Mouse (Mus musculus): Measurements from ENCODE around the gene Cmip. TPM values are rescaled to one million over a fixed set of nuclear protein-coding genes. Genes with fewer than 3 reads are reported as not detected.
A peak's percentile ranks its signal among the peaks of the same experiment; 100 is the strongest.

The Cmip gene
- polyA plus RNA-seq, 1 experiment, result 92.3 TPM

GRCm38 (mm10) chr8:117254496-117254895 lies 2.4 kb upstream of the Cmip start:
- Histone ChIP-seq H3K4me1 (peaks cover 61% of the 10 kb centered on the region), H3K4me3 (replicated peaks) (no peak overlapping the region), H3K27me3 (replicated peaks) (no peaks in the 10 kb centered on the region), H3K36me3 (replicated peaks; ENCODE audit: low read length) (peaks cover 11% of the 10 kb centered on the region), H3K9me3 (peaks cover 2% of the 10 kb centered on the region; the same call in 1 of the 2 replicates)
- TF ChIP-seq FLI1 (IDR thresholded peaks at IDR 0.05; ENCODE audit: low read length), result no peak
- no peak for TF ChIP-seq GATA1 (IDR thresholded peaks at IDR 0.05; ENCODE audit: borderline replicate concordance, low read length)

DNA sequence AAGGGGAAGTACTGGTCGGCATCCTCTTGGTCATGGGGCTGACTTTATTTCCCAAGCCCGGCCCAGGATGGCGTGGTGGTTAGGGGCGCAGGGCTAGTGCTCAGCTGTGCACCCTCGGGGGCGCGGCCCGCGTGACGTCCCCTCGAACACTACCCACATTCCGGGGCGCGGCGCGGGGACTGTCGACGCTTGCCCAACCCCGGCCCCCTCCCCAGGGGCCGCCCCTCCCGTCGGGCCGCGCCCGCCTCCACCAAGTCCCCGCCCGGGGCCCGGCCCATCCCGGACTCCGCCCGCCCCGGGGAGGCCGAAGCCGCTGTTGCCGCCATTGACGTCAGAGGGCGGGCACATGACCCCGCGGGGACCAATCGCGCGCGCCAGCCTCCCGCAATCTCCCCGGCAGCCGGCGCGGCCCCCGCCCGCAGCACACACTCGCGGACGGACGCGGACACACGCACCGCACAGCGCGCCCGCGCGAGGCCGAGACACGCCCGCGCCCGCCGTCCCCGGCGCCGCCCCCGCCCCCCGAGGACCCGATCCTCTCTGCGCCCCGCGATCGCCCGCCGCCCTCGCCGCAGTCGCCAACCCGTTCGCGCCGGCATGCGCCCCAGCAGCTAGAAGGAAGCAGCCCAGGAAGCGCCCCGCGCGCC lies 449 bp upstream of the Cmip start:
- H3K4me1 ChIP-seq, result peaks cover 77% of the 10 kb centered on the region
- no peak for TF ChIP-seq FLI1 (IDR thresholded peaks at IDR 0.05; ENCODE audit: low read length)
- no peak for TF ChIP-seq GATA1 (IDR thresholded peaks at IDR 0.05; ENCODE audit: borderline replicate concordance, low read length)
- H3K4me3 ChIP-seq (replicated peaks), result peak overlapping the region; percentile 100
- H3K9me3 ChIP-seq, result no peaks in the 10 kb centered on the region
- no peaks in the 10 kb centered on the region for H3K27me3 ChIP-seq (replicated peaks)
- H3K36me3 ChIP-seq (replicated peaks; ENCODE audit: low read length), result peaks cover 26% of the 10 kb centered on the region

- Histone ChIP-seq H3K4me3 (replicated peaks) (peak overlapping the region; percentile 100), H3K36me3 (replicated peaks; ENCODE audit: low read length) (peaks cover 33% of the 10 kb centered on the region), H3K9me3 (no peaks in the 10 kb centered on the region), H3K27me3 (replicated peaks) (no peaks in the 10 kb centered on the region), H3K4me1 (peaks cover 80% of the 10 kb centered on the region)
- TF ChIP-seq GATA1 (IDR thresholded peaks at IDR 0.05; ENCODE audit: borderline replicate concordance, low read length) (no peak), FLI1 (IDR thresholded peaks at IDR 0.05; ENCODE audit: low read length) (no peak)
Measured at GRCm38 (mm10) chr8:117257821-117258575, 1.1 kb downstream of the Cmip start.

GRCm38 (mm10) chr8:117258576-117259040 lies 1.7 kb downstream of the Cmip start:
- H3K36me3 ChIP-seq (replicated peaks; ENCODE audit: low read length), result peaks cover 36% of the 10 kb centered on the region
- H3K9me3 ChIP-seq, result no peaks in the 10 kb centered on the region
- peaks cover 80% of the 10 kb centered on the region for H3K4me1 ChIP-seq
- peak overlapping the region; percentile 100 for H3K4me3 ChIP-seq (replicated peaks)
- H3K27me3 ChIP-seq (replicated peaks), result no peaks in the 10 kb centered on the region
- TF ChIP-seq FLI1 (IDR thresholded peaks at IDR 0.05; ENCODE audit: low read length) (no peak), GATA1 (IDR thresholded peaks at IDR 0.05; ENCODE audit: borderline replicate concordance, low read length) (no peak)

GRCm38 (mm10) chr8:117259431-117260001 lies 2.7 kb downstream of the Cmip start:
- Histone ChIP-seq H3K4me1 (peaks cover 76% of the 10 kb centered on the region), H3K4me3 (replicated peaks) (peak overlapping the region; percentile 100), H3K9me3 (no peaks in the 10 kb centered on the region), H3K36me3 (replicated peaks; ENCODE audit: low read length) (peaks cover 40% of the 10 kb centered on the region), H3K27me3 (replicated peaks) (no peaks in the 10 kb centered on the region)
- TF ChIP-seq GATA1 (IDR thresholded peaks at IDR 0.05; ENCODE audit: borderline replicate concordance, low read length), result no peak
- TF ChIP-seq FLI1 (IDR thresholded peaks at IDR 0.05; ENCODE audit: low read length), result no peak

DNA sequence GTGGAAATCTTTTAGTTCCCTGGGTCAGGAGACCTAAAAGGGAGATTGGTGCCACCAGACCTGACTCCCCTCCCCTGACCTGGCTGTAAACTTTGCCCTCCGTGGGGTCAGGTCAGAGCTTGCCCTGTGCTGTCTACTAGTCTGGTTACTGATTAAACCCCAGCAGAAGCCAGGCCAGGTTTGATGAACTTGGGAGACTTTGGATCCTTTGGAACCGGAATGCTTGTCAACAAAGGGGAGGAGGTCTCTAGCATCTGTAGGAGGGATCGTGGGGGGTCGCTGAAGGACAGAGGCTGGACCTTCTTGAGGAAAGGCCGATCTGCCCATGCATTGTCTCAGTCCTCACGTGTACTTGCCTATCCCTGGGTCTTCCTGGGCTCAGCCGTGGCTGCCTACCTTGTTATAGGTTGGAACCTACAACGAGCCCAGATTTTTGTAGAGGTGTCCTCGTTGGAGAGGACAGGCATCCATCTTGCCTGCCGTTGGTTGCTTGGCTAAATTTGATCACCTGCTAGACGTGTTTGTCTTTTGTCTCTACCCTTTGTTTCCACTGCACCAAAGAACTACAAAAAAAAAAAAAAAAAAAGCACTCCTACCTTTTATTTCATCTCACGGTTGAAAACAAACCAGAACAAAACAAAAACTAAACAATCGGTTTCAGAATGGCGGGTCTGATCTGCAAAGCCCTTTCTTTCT lies 3.5 kb downstream of the Cmip start:
- Histone ChIP-seq H3K36me3 (replicated peaks; ENCODE audit: low read length) (peaks cover 49% of the 10 kb centered on the region), H3K9me3 (no peaks in the 10 kb centered on the region), H3K27me3 (replicated peaks) (no peaks in the 10 kb centered on the region), H3K4me3 (replicated peaks) (peak overlapping the region; percentile 100), H3K4me1 (peaks cover 76% of the 10 kb centered on the region)
- no peak for TF ChIP-seq GATA1 (IDR thresholded peaks at IDR 0.05; ENCODE audit: borderline replicate concordance, low read length)
- TF ChIP-seq FLI1 (IDR thresholded peaks at IDR 0.05; ENCODE audit: low read length), result no peak

DNA sequence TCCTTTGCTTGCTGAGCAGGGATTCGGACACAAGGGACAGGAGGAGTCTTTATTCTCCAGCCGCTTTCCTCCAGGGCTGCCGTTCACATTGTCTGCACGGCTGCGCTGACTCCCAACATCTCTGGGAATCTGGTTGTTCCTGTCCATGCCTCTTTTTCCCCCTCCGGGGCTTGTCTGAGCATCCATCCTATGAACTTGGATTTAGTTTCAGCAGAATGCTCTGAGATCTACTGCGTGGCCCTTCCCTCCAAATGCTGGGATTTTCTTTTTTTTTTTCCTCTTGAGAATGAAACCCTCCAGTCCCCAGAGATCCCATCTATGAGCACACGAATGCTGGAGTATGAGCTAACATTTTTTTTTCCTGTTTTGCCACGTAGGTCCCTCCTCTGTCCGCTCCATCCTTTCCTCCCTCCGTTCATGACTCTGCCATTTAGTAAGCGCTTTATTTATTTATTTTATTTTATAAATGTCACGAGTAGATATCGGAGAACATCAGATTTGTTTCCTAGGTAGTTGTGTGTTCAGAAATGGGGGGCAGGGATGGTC lies 4.1 kb downstream of the Cmip start:
- Histone ChIP-seq H3K4me3 (replicated peaks) (peak overlapping the region; percentile 83), H3K36me3 (replicated peaks; ENCODE audit: low read length) (peaks cover 52% of the 10 kb centered on the region), H3K9me3 (no peaks in the 10 kb centered on the region), H3K4me1 (peaks cover 78% of the 10 kb centered on the region), H3K27me3 (replicated peaks) (no peaks in the 10 kb centered on the region)
- TF ChIP-seq GATA1 (IDR thresholded peaks at IDR 0.05; ENCODE audit: borderline replicate concordance, low read length), result no peak
- no peak for TF ChIP-seq FLI1 (IDR thresholded peaks at IDR 0.05; ENCODE audit: low read length)

- Histone ChIP-seq H3K4me3 (replicated peaks) (peak overlapping the region; percentile 70), H3K4me1 (peaks cover 81% of the 10 kb centered on the region), H3K9me3 (no peaks in the 10 kb centered on the region), H3K36me3 (replicated peaks; ENCODE audit: low read length) (peaks cover 57% of the 10 kb centered on the region), H3K27me3 (replicated peaks) (no peaks in the 10 kb centered on the region)
- TF ChIP-seq FLI1 (IDR thresholded peaks at IDR 0.05; ENCODE audit: low read length), result no peak
- TF ChIP-seq GATA1 (IDR thresholded peaks at IDR 0.05; ENCODE audit: borderline replicate concordance, low read length), result no peak
Measured at GRCm38 (mm10) chr8:117261702-117262101, 4.8 kb downstream of the Cmip start.

- Histone ChIP-seq H3K4me1 (peaks cover 91% of the 10 kb centered on the region), H3K9me3 (no peaks in the 10 kb centered on the region), H3K4me3 (replicated peaks) (peak overlapping the region; percentile 83), H3K27me3 (replicated peaks) (no peaks in the 10 kb centered on the region), H3K36me3 (replicated peaks; ENCODE audit: low read length) (peaks cover 64% of the 10 kb centered on the region)
- TF ChIP-seq GATA1 (IDR thresholded peaks at IDR 0.05; ENCODE audit: borderline replicate concordance, low read length) (no peak), FLI1 (IDR thresholded peaks at IDR 0.05; ENCODE audit: low read length) (no peak)
Measured at GRCm38 (mm10) chr8:117262685-117263084, 5.8 kb downstream of the Cmip start.
